Mouse (Mus musculus): ENCODE data around the gene Cct8l1.

Cct8l1 gene

GRCm38 (mm10) chr5:25529529-25530421 is 13.9 kb downstream of the Cct8l1 start:
- DNase-seq (ENCODE audit: low read depth, low spot score), result peak; percentile 100

- DNase-seq (ENCODE audit: low read depth, low spot score), result peak; percentile 19
Observed at GRCm38 (mm10) chr5:25530629-25531028, 14.8 kb downstream of the Cct8l1 start.

DNA sequence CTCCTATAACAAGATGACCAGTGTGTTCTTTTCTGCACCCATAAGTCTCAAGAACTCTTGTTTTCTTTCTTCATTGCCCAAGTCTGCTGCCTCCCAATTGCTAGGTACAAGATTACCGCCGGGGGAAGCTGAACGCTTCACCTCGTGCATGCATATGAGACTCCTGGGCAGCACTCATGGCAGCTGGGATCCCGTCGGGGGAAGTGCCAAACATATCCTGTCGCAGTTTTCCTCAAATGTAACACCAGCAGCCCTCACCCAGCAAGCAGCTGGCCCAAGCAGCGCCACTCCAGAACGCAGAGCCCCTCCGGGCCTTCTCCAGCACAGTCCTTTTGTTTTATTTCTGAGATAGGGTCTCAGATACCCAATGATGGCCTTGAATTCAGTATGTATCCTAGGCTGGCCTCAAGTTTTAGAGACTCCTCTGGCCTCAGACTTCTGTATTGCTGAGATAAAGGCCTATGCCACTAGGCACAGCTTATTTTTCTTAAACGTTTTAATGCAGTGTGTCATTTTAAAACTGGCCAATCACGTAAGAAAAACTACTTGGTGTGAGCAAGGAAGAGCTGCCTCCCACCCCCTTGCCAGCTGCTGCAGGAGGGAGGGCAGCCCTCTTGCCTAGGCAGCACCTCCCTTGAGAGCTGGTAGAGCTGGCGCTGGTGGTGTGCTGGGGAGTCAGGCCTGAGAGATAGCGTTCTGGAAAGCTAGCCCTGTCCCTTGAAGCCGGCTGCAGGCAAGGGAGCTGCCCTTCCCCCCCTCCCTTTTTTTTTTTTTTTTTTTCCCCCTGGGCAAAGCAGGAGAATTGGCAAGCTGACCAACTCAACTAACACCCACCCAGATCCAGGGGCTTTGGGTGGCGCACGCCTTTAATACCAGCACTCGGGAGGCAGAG is 16.6 kb downstream of the Cct8l1 start:
- no peak for DNase-seq (ENCODE audit: low read depth, low spot score)

GRCm38 (mm10) chr5:25533298-25533697 is 17.4 kb downstream of the Cct8l1 start:
- DNase-seq (ENCODE audit: low read depth, low spot score), result no peak

DNA sequence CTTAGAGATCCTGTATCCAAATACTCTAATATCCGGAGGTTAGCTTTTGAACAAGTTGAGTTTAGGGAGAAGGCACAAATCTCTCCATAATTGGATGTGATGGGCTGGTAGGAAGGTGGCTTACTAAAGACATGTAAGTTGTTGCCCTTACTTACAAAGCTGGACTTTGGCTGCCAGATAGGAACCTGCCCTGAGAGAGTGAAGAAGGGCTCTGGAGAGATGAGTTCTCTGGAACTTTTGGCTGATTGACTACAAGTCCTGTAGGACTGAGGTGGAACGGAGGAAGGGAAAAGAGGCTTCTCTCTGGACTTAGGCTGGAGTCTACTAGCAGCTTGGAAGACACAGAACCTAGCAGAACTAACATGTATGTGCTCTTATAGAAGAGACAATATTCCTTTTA is 19.7 kb downstream of the Cct8l1 start:
- DNase-seq (ENCODE audit: low read depth, low spot score), result no peak

GRCm38 (mm10) chr5:25536451-25536850 is 20.6 kb downstream of the Cct8l1 start:
- no peak for DNase-seq (ENCODE audit: low read depth, low spot score)

- DNase-seq (ENCODE audit: low read depth, low spot score), result no peak
Observed at GRCm38 (mm10) chr5:25536921-25537409, 21.1 kb downstream of the Cct8l1 start.

- no peak for DNase-seq (ENCODE audit: low read depth, low spot score)
Observed at GRCm38 (mm10) chr5:25540412-25540811, 24.5 kb downstream of the Cct8l1 start.

- DNase-seq (ENCODE audit: low read depth, low spot score), result no peak
Observed at GRCm38 (mm10) chr5:25540921-25541320, 25.1 kb downstream of the Cct8l1 start.

- no peak for DNase-seq (ENCODE audit: low read depth, low spot score)
Observed at GRCm38 (mm10) chr5:25541661-25542060, 25.8 kb downstream of the Cct8l1 start.

DNA sequence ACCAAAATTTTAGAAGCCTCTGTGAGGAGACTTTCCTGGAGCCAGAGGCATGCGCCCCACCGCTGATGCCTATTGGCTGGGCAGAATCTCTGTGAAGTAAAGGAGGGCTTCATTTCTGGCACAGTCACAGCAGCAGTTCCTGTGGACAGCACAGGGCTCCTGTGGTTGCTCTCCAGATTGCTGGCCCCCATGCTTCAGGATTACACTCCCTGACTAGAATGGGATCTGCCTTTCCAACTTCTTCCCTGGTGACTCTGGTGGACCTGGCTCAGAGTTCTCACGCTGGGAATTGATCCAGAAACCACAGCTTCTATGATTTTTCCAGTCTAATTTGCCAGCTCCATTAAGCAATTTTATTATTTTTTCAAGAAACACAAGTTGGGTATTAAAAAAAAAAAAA is 28.2 kb downstream of the Cct8l1 start:
- DNase-seq (ENCODE audit: low read depth, low spot score), result no peak

- no peak for DNase-seq (ENCODE audit: low read depth, low spot score)
Observed at GRCm38 (mm10) chr5:25544566-25544965, 28.7 kb downstream of the Cct8l1 start.

DNA sequence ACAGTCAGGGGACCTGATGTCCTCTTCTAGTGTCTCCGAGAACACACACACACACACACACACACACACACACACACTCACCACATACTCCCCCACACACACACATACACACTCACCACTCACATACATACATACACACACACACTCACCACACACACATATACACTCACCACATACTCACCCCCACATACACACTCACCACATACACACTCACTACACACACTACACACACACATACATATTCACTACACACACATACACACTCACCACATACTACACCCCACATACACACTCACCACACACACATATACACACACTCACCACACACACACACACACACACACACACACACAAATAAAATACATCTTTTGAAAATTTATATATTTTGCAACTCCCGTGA is 31.0 kb downstream of the Cct8l1 start:
- no peak for DNase-seq (ENCODE audit: low read depth, low spot score)

- DNase-seq (ENCODE audit: low read depth, low spot score), result no peak
Observed at GRCm38 (mm10) chr5:25550912-25551311, 35.0 kb downstream of the Cct8l1 start.

DNA sequence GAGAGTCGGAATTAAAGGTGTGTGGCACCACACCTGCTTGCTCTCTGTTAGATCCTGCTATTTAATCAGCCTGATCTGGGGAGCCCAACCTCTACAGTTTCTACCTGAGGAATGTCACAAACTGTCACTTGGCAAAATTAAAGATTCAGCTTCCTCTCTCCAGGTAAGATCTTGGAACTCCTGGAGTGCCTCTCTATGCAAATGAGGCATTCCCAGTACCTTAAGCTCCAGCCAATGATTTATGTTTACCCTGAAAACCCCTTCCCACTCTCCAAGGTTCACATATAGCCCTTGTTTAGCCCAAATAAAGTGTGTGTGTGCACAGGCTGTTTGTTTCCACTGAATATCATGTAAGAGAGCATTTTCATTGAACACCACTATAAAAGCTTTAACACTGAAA is 38.3 kb downstream of the Cct8l1 start:
- DNase-seq (ENCODE audit: low read depth, low spot score), result no peak

DNA sequence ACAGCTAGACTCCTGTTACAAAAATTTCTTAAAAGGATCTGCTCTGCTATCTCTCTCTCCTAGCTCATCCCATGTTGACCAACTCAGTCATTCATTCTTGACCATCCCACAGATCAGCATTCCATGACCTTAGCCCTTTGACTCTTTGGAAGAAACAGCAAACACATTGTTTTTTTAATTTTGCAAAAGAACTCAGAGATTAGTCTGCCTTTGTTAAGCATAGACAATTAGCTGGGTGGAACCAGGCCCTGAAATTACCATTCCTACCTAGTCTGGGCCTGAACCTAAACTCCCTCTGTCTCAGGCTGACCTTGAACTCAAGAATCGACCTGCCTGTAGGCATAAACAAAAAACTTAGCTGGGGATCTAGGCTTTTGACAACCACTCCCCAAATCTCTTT is 38.8 kb downstream of the Cct8l1 start:
- DNase-seq (ENCODE audit: low read depth, low spot score), result no peak

DNA sequence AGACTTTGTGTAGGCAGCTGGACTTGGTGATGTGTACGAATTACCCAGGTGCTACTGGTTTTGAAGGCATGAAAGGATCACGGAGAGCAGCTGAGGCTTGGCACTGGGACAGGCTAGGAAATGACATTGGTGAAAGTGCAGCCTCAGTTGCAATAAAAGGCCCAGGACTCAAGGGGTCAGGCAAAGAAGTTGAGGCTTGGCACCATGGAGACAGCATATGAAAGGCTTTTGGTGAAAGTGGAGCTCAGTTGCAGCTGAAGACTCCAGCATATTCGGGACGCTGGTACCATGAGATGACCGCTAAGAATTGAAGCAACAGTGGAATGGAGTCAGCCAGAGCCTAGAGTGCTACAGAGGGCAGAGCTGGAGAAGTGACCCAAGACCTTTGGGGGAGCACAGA is 39.8 kb downstream of the Cct8l1 start:
- DNase-seq (ENCODE audit: low read depth, low spot score), result no peak

DNA sequence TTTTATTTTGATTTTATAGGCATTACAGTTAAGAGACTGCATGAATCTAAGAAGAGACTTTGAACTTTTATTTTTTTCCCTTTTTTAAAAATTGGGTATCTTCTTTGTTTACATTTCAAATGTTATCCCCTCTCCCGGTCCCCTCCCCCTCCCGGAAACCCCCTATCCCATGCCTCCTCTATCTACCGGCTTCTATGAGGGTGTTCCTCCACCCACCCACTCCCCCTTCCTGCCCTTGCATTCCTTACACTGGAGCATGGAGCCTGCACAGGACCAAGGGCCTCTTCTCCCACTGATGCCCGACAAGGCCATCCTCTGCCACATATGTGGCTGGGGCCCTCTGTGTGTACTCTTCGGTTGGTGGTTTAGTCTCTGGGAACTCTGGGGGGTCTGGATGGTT is 40.5 kb downstream of the Cct8l1 start:
- no peak for DNase-seq (ENCODE audit: low read depth, low spot score)

Data from CD4-positive helper T cell, adult 2 months (primary cell).